Mouse (Mus musculus) olfactory bulb, adult 2 months (tissue): ENCODE measurements around the gene Olfr312. TPM values are rescaled to one million over a fixed set of nuclear protein-coding genes. Genes with fewer than 3 reads are reported as not detected.
"Not testable (repeated sequence)": the region's sequence is repeated elsewhere in the genome, so short reads cannot be mapped to it uniquely, and the experiment has no call there.

Source experiments
- H3K27ac ChIP-seq: fragments of 200-500 bp; 2 replicates; pipeline ENCODE4 v1.5.1; 2012; ENCODE audit warnings: low read depth, low read length; ENCODE audit not compliant: insufficient read depth
- H3K4me1 ChIP-seq: fragments of 200-500 bp; 2 replicates; pipeline ENCODE4 v1.6.1; 2012; ENCODE audit warnings: low read length; ENCODE audit not compliant: control insufficient read depth, insufficient read depth
- H3K4me3 ChIP-seq: fragments of 200-500 bp; 2 replicates; pipeline ENCODE4 v1.5.1; 2012; ENCODE audit warnings: mild to moderate bottlenecking, low read depth, low read length, moderate library complexity; ENCODE audit not compliant: insufficient read depth
- CTCF ChIP-seq: fragments of 200-500 bp; IDR thresholded peaks from 2 replicates; pipeline ENCODE4 v1.5.1; 2012; ENCODE audit warnings: low read depth, mild to moderate bottlenecking, low read length, moderate library complexity; ENCODE audit not compliant: insufficient read depth
- POLR2A ChIP-seq: fragments of 200-500 bp; IDR thresholded peaks from 2 replicates; pipeline ENCODE4 v1.6.1; 2012; ENCODE audit warnings: mild to moderate bottlenecking, low read depth, low read length, moderate library complexity; ENCODE audit not compliant: insufficient read depth
- whole genome bisulfite sequencing: fragments of 180-500 bp; shearing (Covaris S2); methylation state at CpG from one replicate; pipeline ENCODE4 v1.1.7; 2018; 5-methylcytosine and 5-hydroxymethylcytosine counted together
- polyA plus RNA-seq: library from polyadenylated mRNA; stranded (reverse); fragments of >200 nt; gene quantifications from 2 replicates; pipeline ENCODE4 v1.2.4, GENCODE M21; 2012; ENCODE audit warnings: low replicate concordance; ENCODE audit not compliant: missing spikeins, insufficient read depth, insufficient read length

Gene Olfr312
- not detected in 2 replicates for polyA plus RNA-seq

GRCm38 (mm10) chr11:58828937-58829336, at the start of gene Olfr312:
Olfr312 (plus strand) TSS chr11:58829237.
- H3K4me1 ChIP-seq, H3K27ac ChIP-seq, H3K4me3 ChIP-seq: not testable (repeated sequence)

- Histone ChIP-seq H3K27ac (no peak within 1 kb of the TSS), H3K4me3 (no peak within 1 kb of the TSS), H3K4me1 (no peaks in the 10 kb centered on the region)
- TF ChIP-seq POLR2A = no peak
- no peak for TF ChIP-seq CTCF
- 82% methylated on average over 6 of the region's 6 CpGs for WGBS
These were observed 46.5 kb upstream of the Olfr312 start, which contains the start of gene Olfr314 for GRCm38 (mm10) chr11:58782480-58783089. Olfr314 (plus strand) TSS chr11:58782952.

GRCm38 (mm10) chr11:58784182-58784581, 44.9 kb upstream of the Olfr312 start:
- WGBS = 88% methylated on average over 2 of the region's 2 CpGs
- H3K27ac ChIP-seq = no peak overlapping the region
- no peaks in the 10 kb centered on the region; the same call in 1 of the 2 replicates for H3K4me1 ChIP-seq
- H3K4me3 ChIP-seq = no peak overlapping the region
- TF ChIP-seq POLR2A (no peak), CTCF (no peak)

GRCm38 (mm10) chr11:58787651-58788050, 41.4 kb upstream of the Olfr312 start:
- H3K4me3 ChIP-seq = no peak overlapping the region
- WGBS = 79% methylated on average over 10 of the region's 10 CpGs
- H3K4me1 ChIP-seq = peaks cover 2% of the 10 kb centered on the region; the same call in 1 of the 2 replicates
- TF ChIP-seq POLR2A = no peak
- no peak overlapping the region for H3K27ac ChIP-seq

- Histone ChIP-seq H3K4me1 (peaks cover 2% of the 10 kb centered on the region; the same call in 1 of the 2 replicates), H3K27ac (no peak overlapping the region), H3K4me3 (no peak overlapping the region)
- WGBS = 90% methylated on average over 8 of the region's 8 CpGs
- TF ChIP-seq CTCF = no peak
- no peak for TF ChIP-seq POLR2A
These were observed 40.7 kb upstream of the Olfr312 start for GRCm38 (mm10) chr11:58788346-58788745.

- WGBS = 10% methylated on average over 3 of the region's 3 CpGs
- Histone ChIP-seq H3K4me1 (peaks cover 2% of the 10 kb centered on the region; the same call in 1 of the 2 replicates), H3K4me3 (no peak overlapping the region), H3K27ac (no peak overlapping the region)
- TF ChIP-seq POLR2A (no peak), CTCF (no peak)
These were observed 39.5 kb upstream of the Olfr312 start for GRCm38 (mm10) chr11:58789532-58789931.

GRCm38 (mm10) chr11:58790053-58790452, 39.0 kb upstream of the Olfr312 start:
- WGBS = 50% methylated on average over 2 of the region's 2 CpGs
- Histone ChIP-seq H3K4me1 (peaks cover 2% of the 10 kb centered on the region; the same call in 1 of the 2 replicates), H3K4me3 (no peak overlapping the region)

GRCm38 (mm10) chr11:58790646-58791045, 38.4 kb upstream of the Olfr312 start:
- WGBS = 74% methylated on average over 6 of the region's 6 CpGs
- no peak overlapping the region for H3K27ac ChIP-seq
- TF ChIP-seq CTCF = no peak
- no peak for TF ChIP-seq POLR2A
- peaks cover 2% of the 10 kb centered on the region; the same call in 1 of the 2 replicates for H3K4me1 ChIP-seq
- no peak overlapping the region for H3K4me3 ChIP-seq

More at GRCm38 (mm10) chr11:58790053-58790452, 39.0 kb upstream of the Olfr312 start:
- TF ChIP-seq POLR2A = no peak
- no peak for TF ChIP-seq CTCF
- H3K27ac ChIP-seq = no peak overlapping the region

- H3K27ac ChIP-seq = no peak overlapping the region
- H3K4me3 ChIP-seq = no peak overlapping the region
- 71% methylated on average over 2 of the region's 2 CpGs for WGBS
- TF ChIP-seq CTCF (no peak), POLR2A (no peak)
- no peaks in the 10 kb centered on the region for H3K4me1 ChIP-seq
These were observed 33.2 kb upstream of the Olfr312 start for GRCm38 (mm10) chr11:58795856-58796255.
